Mouse (Mus musculus): Measurements from ENCODE around the gene Irgc1.

GRCm38 (mm10) chr7:24481474-24482207, 29.5 kb upstream of the Irgc1 start, which contains the start of gene Cadm4:
- no peak for TF ChIP-seq HCFC1 (IDR thresholded peaks at IDR 0.05; ENCODE audit: borderline replicate concordance, insufficient read depth, low read length)
- no peak for TF ChIP-seq CHD2 (IDR thresholded peaks at IDR 0.05; ENCODE audit: low read depth, low read length)
- no peak for TF ChIP-seq ZC3H11A (IDR thresholded peaks at IDR 0.05; ENCODE audit: borderline replicate concordance, low read depth, low read length)
- no peak for TF ChIP-seq ZNF384 (IDR thresholded peaks at IDR 0.05; ENCODE audit: low read depth, low read length)
- TF ChIP-seq MAFK (IDR thresholded peaks at IDR 0.05; ENCODE audit: insufficient read depth, low read depth, low read length) = no peak

Data from ES-E14 (cell line).